Mouse (Mus musculus): ENCODE data around the gene Mpzl2.

DNA sequence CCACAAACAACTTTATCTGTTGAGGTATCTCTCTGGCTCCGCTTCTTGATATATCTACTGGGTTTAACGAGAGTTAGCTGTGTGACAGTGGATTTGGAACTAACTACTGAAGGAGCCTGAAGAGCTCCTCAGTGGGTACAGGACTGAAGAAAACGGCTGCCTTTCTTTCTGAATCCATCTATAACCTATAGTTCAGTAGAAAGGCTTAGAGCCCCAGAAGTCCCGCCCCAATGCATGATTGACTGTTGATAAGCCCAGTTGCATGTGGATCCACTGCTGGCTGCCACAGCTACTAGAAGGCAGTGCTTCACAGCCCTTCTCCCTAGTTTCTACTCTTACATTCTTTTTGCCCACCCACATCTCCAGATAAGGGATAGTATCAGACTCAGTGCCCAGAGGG, 29.1 kb upstream of the Mpzl2 start:
- TF ChIP-seq POLR2A (IDR thresholded peaks at IDR 0.05; ENCODE audit: control insufficient read depth, low read depth, low read length) (no peak), CTCF (IDR thresholded peaks at IDR 0.05; ENCODE audit: control insufficient read depth, insufficient read depth, insufficient replicate concordance, low read depth, low read length) (no peak)
